Mouse (Mus musculus) midbrain, embryonic 14.5 days (tissue): ENCODE measurements around the gene Prkar2b. TPM values are rescaled to one million over a fixed set of nuclear protein-coding genes. Genes with fewer than 3 reads are reported as not detected.

Experiments used
- ATAC-seq: fragments of 200-750 bp; cut with Nextera tagmentation; 2 replicates; pipeline ENCODE4 v1.8.0; 2017; ENCODE audit warnings: moderate number of reproducible peaks, moderate library complexity; ENCODE audit not compliant: low FRiP score, low TSS enrichment
- DNase-seq: peaks from one replicate; pipeline ENCODE4 v3.0.0-alpha.2; 2015
- H3K27ac ChIP-seq: fragments of 300-500 bp; sonication (generic); replicated peaks from 2 replicates; pipeline ENCODE4 v1.5.1; 2014; ENCODE audit warnings: mild to moderate bottlenecking, low read depth, low read length, moderate library complexity
- H3K27me3 ChIP-seq: fragments of 300-500 bp; sonication (generic); 2 replicates; pipeline ENCODE4 v1.6.1; 2014; ENCODE audit warnings: low read length, control low read depth, mixed read lengths; ENCODE audit not compliant: control insufficient read depth, insufficient read depth
- H3K36me3 ChIP-seq: fragments of 300-500 bp; sonication (generic); 2 replicates; pipeline ENCODE4 v1.6.1; 2014; ENCODE audit warnings: low read length, control low read depth; ENCODE audit not compliant: control insufficient read depth, insufficient read depth
- H3K4me1 ChIP-seq: fragments of 300-500 bp; sonication (generic); 2 replicates; pipeline ENCODE4 v1.6.1; 2014; ENCODE audit warnings: mild to moderate bottlenecking, antibody characterized with exemption, low read length, control low read depth; ENCODE audit not compliant: control insufficient read depth, insufficient read depth
- H3K4me2 ChIP-seq: fragments of 300-500 bp; sonication (generic); 2 replicates; pipeline ENCODE4 v1.6.1; 2014; ENCODE audit warnings: mild to moderate bottlenecking, low read length, moderate library complexity
- H3K4me3 ChIP-seq: fragments of 300-500 bp; sonication (generic); replicated peaks from 2 replicates; pipeline ENCODE4 v1.5.1; 2014; ENCODE audit warnings: low read depth, low read length
- H3K9ac ChIP-seq: fragments of 300-500 bp; sonication (generic); replicated peaks from 2 replicates; pipeline ENCODE4 v1.6.1; 2014; ENCODE audit warnings: mild to moderate bottlenecking, low read length, moderate library complexity
- H3K9me3 ChIP-seq: fragments of 300-500 bp; sonication (generic); 2 replicates; pipeline ENCODE4 v1.6.1; 2016; ENCODE audit warnings: low read length, control low read depth, mixed read lengths; ENCODE audit not compliant: control insufficient read depth
- WGBS: fragments of 180-500 bp; shearing (Covaris S2); extraction: QIAGEN DNeasy Blood & Tissue Kit; methylation state at CpG from one replicate; pipeline ENCODE4 v1.1.7; 2014; 5-methylcytosine and 5-hydroxymethylcytosine counted together
- polyA plus RNA-seq: library from polyadenylated mRNA; unstranded; fragments of >200 nt; fragmentation: Nextera tagmentation; extraction: Ambion mirVana; gene quantifications from 2 replicates; pipeline ENCODE4 v1.2.1, GENCODE M21; 2014

The Prkar2b gene
- polyA plus RNA-seq, 1 experiment from 2014 or later = 188 TPM

GRCm38 (mm10) chr12:31938391-31938997 is 122.6 kb downstream of the Prkar2b start:
- 91% methylated on average over 4 of the region's 4 CpGs for WGBS

GRCm38 (mm10) chr12:31937613-31938012 is 123.5 kb downstream of the Prkar2b start:
- no peaks in the 10 kb centered on the region for H3K27me3 ChIP-seq
- no peaks in the 10 kb centered on the region for H3K9me3 ChIP-seq
- H3K27ac ChIP-seq = no peak overlapping the region
- no peak overlapping the region for H3K4me2 ChIP-seq
- DNase-seq (no peak), ATAC-seq (no peak)
- H3K9ac ChIP-seq = no peak overlapping the region
- 96% methylated on average over 3 of the region's 3 CpGs for WGBS
- H3K4me3 ChIP-seq = no peak overlapping the region
- H3K4me1 ChIP-seq = no peaks in the 10 kb centered on the region
- peaks cover 77% of the 10 kb centered on the region for H3K36me3 ChIP-seq

More at GRCm38 (mm10) chr12:31938391-31938997, 122.6 kb downstream of the Prkar2b start:
- no peak overlapping the region for H3K4me3 ChIP-seq
- H3K36me3 ChIP-seq = peaks cover 79% of the 10 kb centered on the region
- no peak for ATAC-seq
- DNase-seq = no peak
- no peaks in the 10 kb centered on the region for H3K27me3 ChIP-seq
- no peaks in the 10 kb centered on the region for H3K9me3 ChIP-seq
- H3K4me1 ChIP-seq = no peaks in the 10 kb centered on the region
- H3K27ac ChIP-seq = no peak overlapping the region
- H3K4me2 ChIP-seq = no peak overlapping the region
- no peak overlapping the region for H3K9ac ChIP-seq

GRCm38 (mm10) chr12:31936657-31937300 is 124.3 kb downstream of the Prkar2b start:
- 49% methylated on average over 6 of the region's 6 CpGs for WGBS
- Histone ChIP-seq H3K27me3 (no peaks in the 10 kb centered on the region), H3K27ac (no peak overlapping the region), H3K9me3 (no peaks in the 10 kb centered on the region), H3K4me2 (no peak overlapping the region), H3K36me3 (peaks cover 79% of the 10 kb centered on the region), H3K9ac (no peak overlapping the region), H3K4me1 (no peaks in the 10 kb centered on the region), H3K4me3 (no peak overlapping the region)
- no peak for DNase-seq
- no peak for ATAC-seq

GRCm38 (mm10) chr12:31931818-31932217 is 129.3 kb downstream of the Prkar2b start:
- peak; percentile 49 for DNase-seq
- H3K36me3 ChIP-seq = peaks cover 83% of the 10 kb centered on the region

GRCm38 (mm10) chr12:31928498-31928897 is 132.6 kb downstream of the Prkar2b start:
- H3K4me2 ChIP-seq = no peak overlapping the region
- H3K36me3 ChIP-seq = peaks cover 72% of the 10 kb centered on the region
- no peak for ATAC-seq

More at GRCm38 (mm10) chr12:31931818-31932217, 129.3 kb downstream of the Prkar2b start:
- H3K27ac ChIP-seq = no peak overlapping the region
- no peak overlapping the region for H3K9ac ChIP-seq
- no peaks in the 10 kb centered on the region for H3K27me3 ChIP-seq
- no peaks in the 10 kb centered on the region for H3K9me3 ChIP-seq
- no peak overlapping the region for H3K4me2 ChIP-seq
- no peak for ATAC-seq
- H3K4me3 ChIP-seq = no peak overlapping the region
- H3K4me1 ChIP-seq = no peaks in the 10 kb centered on the region
- 98% methylated on average over 3 of the region's 3 CpGs for WGBS

GRCm38 (mm10) chr12:31926661-31927061 is 134.4 kb downstream of the Prkar2b start:
- no peaks in the 10 kb centered on the region for H3K27me3 ChIP-seq
- DNase-seq (peak; percentile 85), ATAC-seq (peak; percentile 82)
- 54% methylated on average over 4 of the region's 4 CpGs for WGBS
- H3K9ac ChIP-seq = no peak overlapping the region
- no peak overlapping the region for H3K4me2 ChIP-seq
- no peak overlapping the region for H3K4me3 ChIP-seq
- H3K36me3 ChIP-seq = peaks cover 61% of the 10 kb centered on the region
- H3K9me3 ChIP-seq = no peaks in the 10 kb centered on the region
- H3K4me1 ChIP-seq = no peaks in the 10 kb centered on the region
- H3K27ac ChIP-seq = no peak overlapping the region

More at GRCm38 (mm10) chr12:31928498-31928897, 132.6 kb downstream of the Prkar2b start:
- Histone ChIP-seq H3K9ac (no peak overlapping the region), H3K9me3 (no peaks in the 10 kb centered on the region), H3K27me3 (no peaks in the 10 kb centered on the region), H3K4me1 (no peaks in the 10 kb centered on the region), H3K4me3 (no peak overlapping the region), H3K27ac (no peak overlapping the region)
- no peak for DNase-seq
- WGBS = 87% methylated on average over 3 of the region's 3 CpGs

- H3K9ac ChIP-seq = no peak overlapping the region
- H3K27me3 ChIP-seq = no peaks in the 10 kb centered on the region
- ATAC-seq (no peak), DNase-seq (no peak)
- H3K27ac ChIP-seq = no peak overlapping the region
- 94% methylated on average over 6 of the region's 6 CpGs for WGBS
- H3K36me3 ChIP-seq = peaks cover 48% of the 10 kb centered on the region
- no peak overlapping the region for H3K4me2 ChIP-seq
- H3K9me3 ChIP-seq = no peaks in the 10 kb centered on the region
- no peaks in the 10 kb centered on the region for H3K4me1 ChIP-seq
- no peak overlapping the region for H3K4me3 ChIP-seq
These were observed 135.8 kb downstream of the Prkar2b start for GRCm38 (mm10) chr12:31925343-31925742.

GRCm38 (mm10) chr12:31924135-31924534 is 137.0 kb downstream of the Prkar2b start:
- Histone ChIP-seq H3K4me3 (no peak overlapping the region), H3K27ac (no peak overlapping the region), H3K9me3 (no peaks in the 10 kb centered on the region), H3K4me2 (no peak overlapping the region), H3K36me3 (peaks cover 39% of the 10 kb centered on the region), H3K4me1 (no peaks in the 10 kb centered on the region), H3K27me3 (no peaks in the 10 kb centered on the region), H3K9ac (no peak overlapping the region)
- 80% methylated on average over 3 of the region's 3 CpGs for WGBS
- no peak for DNase-seq
- no peak for ATAC-seq
